Mouse (Mus musculus) intestine, postnatal 0 days (tissue): ENCODE data around the gene Ptrh2. TPM values are rescaled to one million over a fixed set of nuclear protein-coding genes. Genes with fewer than 3 reads are reported as not detected.

Experiments used
- ATAC-seq: fragments of 200-750 bp; cut with Nextera tagmentation; 2 replicates; pipeline ENCODE4 v1.8.0; 2017; ENCODE audit warnings: mild to moderate bottlenecking, moderate TSS enrichment, moderate library complexity
- H3K27ac ChIP-seq: fragments of 300-500 bp; sonication (generic); 2 replicates; pipeline ENCODE4 v1.5.1; 2014; ENCODE audit warnings: mild to moderate bottlenecking, low read depth, low read length, moderate library complexity
- H3K27me3 ChIP-seq: fragments of 300-500 bp; sonication (generic); replicated peaks from 2 replicates; pipeline ENCODE4 v1.6.1; 2014; ENCODE audit warnings: low read length, mixed read lengths; ENCODE audit not compliant: control insufficient read depth, insufficient read depth
- H3K36me3 ChIP-seq: fragments of 300-500 bp; sonication (generic); 2 replicates; pipeline ENCODE4 v1.6.1; 2014; ENCODE audit warnings: mild to moderate bottlenecking, moderate library complexity; ENCODE audit not compliant: control insufficient read depth, insufficient read depth
- H3K4me1 ChIP-seq: fragments of 300-500 bp; sonication (generic); replicated peaks from 2 replicates; pipeline ENCODE4 v1.6.1; 2014; ENCODE audit warnings: antibody characterized with exemption, low read length, mixed read lengths; ENCODE audit not compliant: control insufficient read depth, insufficient read depth
- H3K4me2 ChIP-seq: fragments of 300-500 bp; sonication (generic); replicated peaks from 2 replicates; pipeline ENCODE4 v1.6.1; 2014; ENCODE audit warnings: low read depth, mild to moderate bottlenecking, moderate library complexity
- H3K4me3 ChIP-seq: fragments of 300-500 bp; sonication (generic); 2 replicates; pipeline ENCODE4 v1.5.1; 2014; ENCODE audit warnings: low read depth, low read length
- H3K9ac ChIP-seq: fragments of 300-500 bp; sonication (generic); 2 replicates; pipeline ENCODE4 v1.6.1; 2014; ENCODE audit warnings: mild to moderate bottlenecking, low read depth, low read length
- H3K9me3 ChIP-seq: fragments of 300-500 bp; sonication (generic); 2 replicates; pipeline ENCODE4 v1.6.1; 2016; ENCODE audit warnings: mixed run types; ENCODE audit not compliant: control insufficient read depth
- CTCF ChIP-seq: sonication (generic); IDR thresholded peaks from 2 replicates; pipeline ENCODE4 v1.5.1; 2016; ENCODE audit warnings: low read depth, mild to moderate bottlenecking, control low read depth, antibody characterized with exemption, moderate library complexity
- WGBS: fragments of 180-500 bp; shearing (Covaris S2); extraction: QIAGEN DNeasy Blood & Tissue Kit; methylation state at CpG from one replicate; pipeline ENCODE4 v1.1.7; 2014; 5-methylcytosine and 5-hydroxymethylcytosine counted together
- polyA plus RNA-seq: library from polyadenylated mRNA; unstranded; fragments of >200 nt; fragmentation: Nextera tagmentation; extraction: Ambion mirVana; gene quantifications from 2 replicates; pipeline ENCODE4 v1.2.1, GENCODE M21; 2015

The Ptrh2 gene
- polyA plus RNA-seq, 1 experiment from 2014 or later, result 14.2 TPM

GRCm38 (mm10) chr11:86739470-86739869 lies 55.7 kb downstream of the Ptrh2 start:
- Histone ChIP-seq H3K4me1 (no peaks in the 10 kb centered on the region), H3K9ac (no peak overlapping the region), H3K9me3 (no peaks in the 10 kb centered on the region), H3K4me3 (no peak overlapping the region), H3K27me3 (no peaks in the 10 kb centered on the region), H3K27ac (no peak overlapping the region; the same call in 1 of the 2 replicates), H3K4me2 (0 out of 2 replicates have a peak overlapping the region, but pooled peaks have one; percentile 38), H3K36me3 (peaks cover 5% of the 10 kb centered on the region; the same call in 1 of the 2 replicates)
- WGBS, result 40% methylated on average over 2 of the region's 2 CpGs
- ATAC-seq, result no peak; the same call in none of the 2 replicates
- TF ChIP-seq CTCF, result no peak

- no peak overlapping the region for H3K9ac ChIP-seq
- 0 out of 2 replicates have a peak, but pooled peaks cover 3% of the 10 kb centered on the region for H3K4me1 ChIP-seq
- H3K4me2 ChIP-seq, result no peak overlapping the region
- no peak overlapping the region for H3K27ac ChIP-seq
- WGBS, result 85% methylated on average over 5 of the region's 5 CpGs
- no peak for TF ChIP-seq CTCF
- H3K36me3 ChIP-seq, result 0 out of 2 replicates have a peak, but pooled peaks cover 4% of the 10 kb centered on the region
- H3K4me3 ChIP-seq, result no peak overlapping the region
- no peaks in the 10 kb centered on the region for H3K9me3 ChIP-seq
- no peaks in the 10 kb centered on the region for H3K27me3 ChIP-seq
- no peak for ATAC-seq
These were observed 57.7 kb downstream of the Ptrh2 start for GRCm38 (mm10) chr11:86741505-86741904.

Other genes with a start within 250 kb of the Ptrh2 start
- gene Rnft1, start 199.3 kb upstream of the Ptrh2 start, polyA plus RNA-seq, result 48.5 and 50.7 TPM in 2 replicates
- gene Rps6kb1, start 139.2 kb upstream of the Ptrh2 start, polyA plus RNA-seq, result 37.9 and 39.9 TPM in 2 replicates
- gene Tubd1, start 139.0 kb upstream of the Ptrh2 start, polyA plus RNA-seq, result 4.7 and 5.9 TPM in 2 replicates
- 387 and 408 TPM in 2 replicates for gene Vmp1, start 149 bp upstream of the Ptrh2 start, polyA plus RNA-seq
- 87.3 and 95.2 TPM in 2 replicates for gene Cltc, start 73.6 kb downstream of the Ptrh2 start, polyA plus RNA-seq
- gene Dhx40, start 123.8 kb downstream of the Ptrh2 start, polyA plus RNA-seq, result 8.4 and 8.6 TPM in 2 replicates